Mouse (Mus musculus) left cerebral cortex, postnatal 14 days (tissue): ENCODE results near the gene Srpr. TPM values are rescaled to one million over a fixed set of nuclear protein-coding genes. Genes with fewer than 3 reads are reported as not detected.
A peak's percentile ranks its signal among the peaks of the same experiment; 100 is the strongest.

Experiments
- DNase-seq, 2 experiments: peaks; one replicate each; pipeline ENCODE4 v3.0.0; 2021 to 2022; ENCODE audit warnings: low spot score in 2 of 2, mixed read lengths in 1 of 2
- intact Hi-C: fragments of 180-260 bp; cut with DNase I; formaldehyde crosslinking; loops from one replicate; pipeline ENCODE4 v1.15.1; 2025
- total RNA-seq, 2 experiments: library from RNA; stranded (reverse); gene quantifications; 2 replicates each; pipeline ENCODE4 v1.2.3; 2021

Gene Srpr
- total RNA-seq, 2 experiments from 2014 or later, result 59.9 to 62.4 TPM

GRCm38 (mm10) chr9:35290417-35290816, 90.4 kb downstream of the Srpr start:
- intact Hi-C loops, result no loop called here

DNA sequence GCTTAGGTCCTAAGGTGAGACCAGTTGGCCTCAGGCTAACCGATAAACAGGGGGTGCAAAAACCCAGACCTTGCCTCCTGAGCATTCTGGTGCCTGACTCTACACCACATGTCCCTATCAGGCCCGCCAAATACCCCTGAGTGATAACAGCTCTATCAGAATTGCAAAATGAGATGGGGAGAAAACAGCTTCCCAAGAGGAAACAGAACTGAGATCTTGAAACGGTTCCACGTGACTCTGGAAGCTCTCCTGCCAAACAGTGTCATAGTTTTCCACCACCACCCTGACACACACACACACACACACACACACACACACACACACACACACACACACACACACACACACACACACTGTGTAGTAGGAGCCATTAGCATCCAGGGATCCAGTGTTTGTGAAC, 90.9 kb downstream of the Srpr start:
- intact Hi-C loops, result no loop called here
- DNase-seq, result no peak

More at GRCm38 (mm10) chr9:35290417-35290816, 90.4 kb downstream of the Srpr start:
- no peak for DNase-seq

- DNase-seq, result peak in 1 of 2 experiments; percentile 11
- intact Hi-C loops, result no loop called here
These were observed 93.5 kb downstream of the Srpr start for GRCm38 (mm10) chr9:35293465-35293864.

Other genes starting within 250 kb of the Srpr start
- gene St3gal4, start 80.9 kb upstream of the Srpr start, total RNA-seq, result 10 to 100 TPM; 28.2 to 29.9 TPM
- gene Dcps, start 24.1 kb upstream of the Srpr start, total RNA-seq, result 10 to 100 TPM; 15.6 to 17.8 TPM
- gene Tirap, start 116 bp downstream of the Srpr start, total RNA-seq, result 1 to 10 TPM; 1.8 to 2.7 TPM
- gene Foxred1, start 10.9 kb downstream of the Srpr start, total RNA-seq, result 10 to 100 TPM; 36.3 to 37.0 TPM
- 10 to 100 TPM; 22.4 to 24.4 TPM for gene Fam118b, start 67.6 kb downstream of the Srpr start, total RNA-seq
- gene Rpusd4, start 67.7 kb downstream of the Srpr start, total RNA-seq, result 1 to 10 TPM; 7.2 to 7.3 TPM
- gene Cdon, start 221.0 kb downstream of the Srpr start, total RNA-seq, result 1 to 10 TPM; 9.0 to 9.9 TPM